Mouse (Mus musculus) hindbrain, embryonic 11.5 days (tissue): ENCODE data around the gene Akr1b8. TPM values are rescaled to one million over a fixed set of nuclear protein-coding genes. Genes with fewer than 3 reads are reported as not detected.

Source experiments
- ATAC-seq: fragments of 200-750 bp; cut with Nextera tagmentation; 2 replicates; pipeline ENCODE4 v1.8.0; 2017; ENCODE audit warnings: mild to moderate bottlenecking, moderate TSS enrichment, moderate library complexity; ENCODE audit not compliant: low FRiP score
- DNase-seq: peaks from one replicate; pipeline ENCODE4 v3.0.0-alpha.2; 2015; ENCODE audit warnings: low spot score
- H3K27ac ChIP-seq: fragments of 300-500 bp; sonication (generic); 2 replicates; pipeline ENCODE4 v1.5.1; 2014; ENCODE audit warnings: mild to moderate bottlenecking, low read depth, low read length
- H3K27me3 ChIP-seq: fragments of 300-500 bp; sonication (generic); 2 replicates; pipeline ENCODE4 v1.6.1; 2014; ENCODE audit warnings: mild to moderate bottlenecking, low read length, moderate library complexity, mixed read lengths; ENCODE audit not compliant: control insufficient read depth, insufficient read depth
- H3K36me3 ChIP-seq: fragments of 300-500 bp; sonication (generic); 2 replicates; pipeline ENCODE4 v1.6.1; 2014; ENCODE audit warnings: mild to moderate bottlenecking, low read length, moderate library complexity, mixed read lengths; ENCODE audit not compliant: control insufficient read depth, insufficient read depth
- H3K4me1 ChIP-seq: fragments of 300-500 bp; sonication (generic); replicated peaks from 2 replicates; pipeline ENCODE4 v1.6.1; 2014; ENCODE audit warnings: low read length, mixed read lengths; ENCODE audit not compliant: control insufficient read depth, insufficient read depth
- H3K4me2 ChIP-seq: fragments of 300-500 bp; sonication (generic); replicated peaks from 2 replicates; pipeline ENCODE4 v1.6.1; 2014; ENCODE audit warnings: mild to moderate bottlenecking, low read depth, low read length
- H3K4me3 ChIP-seq: fragments of 300-500 bp; sonication (generic); 2 replicates; pipeline ENCODE4 v1.5.1; 2014; ENCODE audit warnings: low read depth, low read length
- H3K9ac ChIP-seq: fragments of 300-500 bp; sonication (generic); 2 replicates; pipeline ENCODE4 v1.6.1; 2014; ENCODE audit warnings: low read depth, low read length
- H3K9me3 ChIP-seq: fragments of 300-500 bp; sonication (generic); 2 replicates; pipeline ENCODE4 v1.6.1; 2016; ENCODE audit warnings: low read length; ENCODE audit not compliant: control insufficient read depth
- WGBS: fragments of 180-500 bp; shearing (Covaris S2); extraction: QIAGEN DNeasy Blood & Tissue Kit; methylation state at CpG from one replicate; pipeline ENCODE4 v1.1.7; 2014; 5-methylcytosine and 5-hydroxymethylcytosine counted together
- polyA plus RNA-seq: library from polyadenylated mRNA; unstranded; fragments of >200 nt; fragmentation: Nextera tagmentation; extraction: Ambion mirVana; gene quantifications from 2 replicates; pipeline ENCODE4 v1.2.1, GENCODE M21; 2014

The Akr1b8 gene
- polyA plus RNA-seq, 1 experiment from 2014 or later, result 33.0 TPM

- DNase-seq (no peak), ATAC-seq (no peak)
- Histone ChIP-seq H3K4me1 (no peaks in the 10 kb centered on the region), H3K36me3 (no peaks in the 10 kb centered on the region), H3K9ac (no peak overlapping the region), H3K27me3 (no peaks in the 10 kb centered on the region), H3K4me2 (no peak overlapping the region), H3K27ac (no peak overlapping the region), H3K9me3 (no peaks in the 10 kb centered on the region), H3K4me3 (no peak overlapping the region)
- 45% methylated on average over 8 of the region's 8 CpGs for WGBS
These were observed 29.5 kb downstream of the Akr1b8 start for GRCm38 (mm10) chr6:34383401-34383800.

- 2% methylated on average over 17 of the region's 17 CpGs for WGBS
- H3K4me2 ChIP-seq, result peak within 1 kb of the TSS; percentile 45
- H3K9ac ChIP-seq, result peak within 1 kb of the TSS; percentile 7; the same call in 1 of the 2 replicates
- peak within 1 kb of the TSS; percentile 24 for H3K4me3 ChIP-seq
- peak; percentile 57 for ATAC-seq
- peak; percentile 66 for DNase-seq
- H3K4me1 ChIP-seq, result no peaks in the 10 kb centered on the region
- H3K9me3 ChIP-seq, result no peaks in the 10 kb centered on the region
- no peaks in the 10 kb centered on the region for H3K27me3 ChIP-seq
- no peak within 1 kb of the TSS for H3K27ac ChIP-seq
- H3K36me3 ChIP-seq, result no peaks in the 10 kb centered on the region
These were observed 30.3 kb downstream of the Akr1b8 start, which contains the start of gene Akr1b10 for GRCm38 (mm10) chr6:34384110-34384661. Akr1b10 (plus strand) TSS chr6:34384218.

GRCm38 (mm10) chr6:34384701-34385370 lies 30.9 kb downstream of the Akr1b8 start:
- WGBS, result 5% methylated on average over 13 of the region's 13 CpGs
- Histone ChIP-seq H3K4me1 (no peaks in the 10 kb centered on the region), H3K36me3 (no peaks in the 10 kb centered on the region), H3K4me2 (peak overlapping the region; percentile 45), H3K9ac (no peak overlapping the region), H3K4me3 (peak overlapping the region; percentile 24), H3K27ac (no peak overlapping the region), H3K27me3 (no peaks in the 10 kb centered on the region), H3K9me3 (no peaks in the 10 kb centered on the region)
- no peak for ATAC-seq
- peak; percentile 38 for DNase-seq

- Histone ChIP-seq H3K4me3 (no peak overlapping the region), H3K9ac (no peak overlapping the region), H3K27ac (no peak overlapping the region), H3K4me2 (no peak overlapping the region), H3K36me3 (no peaks in the 10 kb centered on the region), H3K27me3 (no peaks in the 10 kb centered on the region), H3K4me1 (no peaks in the 10 kb centered on the region), H3K9me3 (no peaks in the 10 kb centered on the region)
- WGBS, result 91% methylated on average over 4 of the region's 4 CpGs
- ATAC-seq (no peak), DNase-seq (no peak)
These were observed 34.7 kb downstream of the Akr1b8 start for GRCm38 (mm10) chr6:34388420-34389156.

GRCm38 (mm10) chr6:34395897-34396296 lies 42.0 kb downstream of the Akr1b8 start:
- no peak overlapping the region for H3K4me3 ChIP-seq
- H3K4me1 ChIP-seq, result no peaks in the 10 kb centered on the region
- no peak overlapping the region for H3K27ac ChIP-seq
- no peaks in the 10 kb centered on the region for H3K36me3 ChIP-seq
- H3K9ac ChIP-seq, result no peak overlapping the region
- H3K4me2 ChIP-seq, result no peak overlapping the region
- 91% methylated on average over 5 of the region's 5 CpGs for WGBS
- no peaks in the 10 kb centered on the region for H3K27me3 ChIP-seq
- ATAC-seq (no peak), DNase-seq (no peak)
- no peaks in the 10 kb centered on the region for H3K9me3 ChIP-seq

GRCm38 (mm10) chr6:34398431-34398830 lies 44.5 kb downstream of the Akr1b8 start:
- ATAC-seq (no peak), DNase-seq (no peak)
- Histone ChIP-seq H3K9ac (no peak overlapping the region), H3K4me3 (no peak overlapping the region), H3K4me2 (no peak overlapping the region), H3K36me3 (no peaks in the 10 kb centered on the region), H3K9me3 (no peaks in the 10 kb centered on the region), H3K27me3 (no peaks in the 10 kb centered on the region), H3K4me1 (no peaks in the 10 kb centered on the region), H3K27ac (no peak overlapping the region)
- whole genome bisulfite sequencing, result 88% methylated on average over 6 of the region's 6 CpGs

- WGBS, result 79% methylated on average over 13 of the region's 13 CpGs
- H3K36me3 ChIP-seq, result no peaks in the 10 kb centered on the region
- no peaks in the 10 kb centered on the region for H3K27me3 ChIP-seq
- ATAC-seq (no peak), DNase-seq (no peak)
- H3K4me2 ChIP-seq, result no peak overlapping the region
- no peak overlapping the region for H3K27ac ChIP-seq
- no peaks in the 10 kb centered on the region for H3K4me1 ChIP-seq
- H3K9ac ChIP-seq, result no peak overlapping the region
- H3K4me3 ChIP-seq, result no peak overlapping the region
- H3K9me3 ChIP-seq, result no peaks in the 10 kb centered on the region
These were observed 45.8 kb downstream of the Akr1b8 start for GRCm38 (mm10) chr6:34399606-34400220.

- H3K9ac ChIP-seq, result no peak overlapping the region
- no peak for DNase-seq
- 81% methylated on average over 2 of the region's 2 CpGs for WGBS
These were observed 46.8 kb downstream of the Akr1b8 start for GRCm38 (mm10) chr6:34400696-34401095.

More at GRCm38 (mm10) chr6:34400696-34401095, 46.8 kb downstream of the Akr1b8 start:
- H3K36me3 ChIP-seq, result no peaks in the 10 kb centered on the region
- H3K4me2 ChIP-seq, result no peak overlapping the region
- H3K4me3 ChIP-seq, result no peak overlapping the region
- H3K27ac ChIP-seq, result no peak overlapping the region
- no peaks in the 10 kb centered on the region for H3K4me1 ChIP-seq
- no peaks in the 10 kb centered on the region for H3K27me3 ChIP-seq
- H3K9me3 ChIP-seq, result no peaks in the 10 kb centered on the region
- ATAC-seq, result no peak
